Mouse (Mus musculus) cerebellum, postnatal 14 days (tissue): Measurements from ENCODE around the gene Oas1e.
A peak's percentile ranks its signal among the peaks of the same experiment; 100 is the strongest.

Experiments
- DNase-seq, 2 experiments: peaks; one replicate each; pipeline ENCODE4 v3.0.0; 2021; ENCODE audit warnings: mixed read lengths in 2 of 2

The Oas1e gene

GRCm38 (mm10) chr5:120775287-120775985 lies 19.9 kb downstream of the Oas1e start:
- DNase-seq = peak in 1 of 2 experiments; percentile 12

- no peak for DNase-seq
Measured at GRCm38 (mm10) chr5:120769396-120769795, 25.9 kb downstream of the Oas1e start.

- DNase-seq = no peak
Measured at GRCm38 (mm10) chr5:120765010-120765409, 30.3 kb downstream of the Oas1e start.

- peak; percentile 27 to 42 for DNase-seq
Measured at GRCm38 (mm10) chr5:120761901-120762300, 33.4 kb downstream of the Oas1e start.

GRCm38 (mm10) chr5:120754215-120754614 lies 41.1 kb downstream of the Oas1e start:
- DNase-seq = no peak

- no peak for DNase-seq
Measured at GRCm38 (mm10) chr5:120752786-120753185, 42.5 kb downstream of the Oas1e start.

GRCm38 (mm10) chr5:120751206-120751605 lies 44.1 kb downstream of the Oas1e start:
- no peak for DNase-seq

GRCm38 (mm10) chr5:120749688-120750087 lies 45.6 kb downstream of the Oas1e start, which contains the start of gene Oas2:
TSS of gene Oas2 (minus strand) at chr5:120749853.
- DNase-seq = no peak

- peak; percentile 85 to 87 for DNase-seq
Measured at GRCm38 (mm10) chr5:120746451-120746850, 48.9 kb downstream of the Oas1e start.

- DNase-seq = peak; percentile 47 to 72
Measured at GRCm38 (mm10) chr5:120742125-120742524, 53.2 kb downstream of the Oas1e start.
